Mouse (Mus musculus) liver, embryonic 12.5 days (tissue): ENCODE data around the gene Mrps24. TPM values are rescaled to one million over a fixed set of nuclear protein-coding genes. Genes with fewer than 3 reads are reported as not detected.

Experiments
- ATAC-seq: fragments of 200-750 bp; cut with Nextera tagmentation; 2 replicates; pipeline ENCODE4 v1.8.0; 2017; ENCODE audit warnings: moderate number of reproducible peaks, mild to moderate bottlenecking, moderate library complexity
- H3K27ac ChIP-seq: fragments of 300-500 bp; sonication (generic); 2 replicates; pipeline ENCODE4 v1.5.1; 2016; ENCODE audit warnings: mild to moderate bottlenecking
- H3K27me3 ChIP-seq: fragments of 300-500 bp; sonication (generic); replicated peaks from 2 replicates; pipeline ENCODE4 v1.6.1; 2016; ENCODE audit warnings: mild to moderate bottlenecking, moderate library complexity
- H3K36me3 ChIP-seq: fragments of 300-500 bp; sonication (generic); 2 replicates; pipeline ENCODE4 v1.6.1; 2016; ENCODE audit warnings: mild to moderate bottlenecking, moderate library complexity
- H3K4me1 ChIP-seq: fragments of 300-500 bp; sonication (generic); 2 replicates; pipeline ENCODE4 v1.6.1; 2016
- H3K4me2 ChIP-seq: fragments of 300-500 bp; sonication (generic); 2 replicates; pipeline ENCODE4 v1.6.1; 2016; ENCODE audit warnings: mild to moderate bottlenecking, moderate library complexity
- H3K4me3 ChIP-seq: fragments of 300-500 bp; sonication (generic); 2 replicates; pipeline ENCODE4 v1.5.1; 2016; ENCODE audit warnings: mild to moderate bottlenecking, moderate library complexity
- H3K9ac ChIP-seq: fragments of 300-500 bp; sonication (generic); 2 replicates; pipeline ENCODE4 v1.6.1; 2016; ENCODE audit warnings: mild to moderate bottlenecking, moderate library complexity
- H3K9me3 ChIP-seq: fragments of 300-500 bp; sonication (generic); replicated peaks from 2 replicates; pipeline ENCODE4 v1.6.1; 2016; ENCODE audit warnings: mild to moderate bottlenecking, moderate library complexity
- WGBS: fragments of 180-500 bp; shearing (Covaris S2); methylation state at CpG from one replicate; pipeline ENCODE4 v1.1.7; 2016; ENCODE audit not compliant: insufficient replicate concordance; 5-methylcytosine and 5-hydroxymethylcytosine counted together
- polyA plus RNA-seq: library from polyadenylated mRNA; unstranded; fragments of >200 nt; fragmentation: Nextera tagmentation; extraction: Ambion mirVana; gene quantifications from 2 replicates; pipeline ENCODE4 v1.2.1, GENCODE M21; 2016

Gene Mrps24
- polyA plus RNA-seq, 1 experiment from 2014 or later, result 149 TPM

DNA sequence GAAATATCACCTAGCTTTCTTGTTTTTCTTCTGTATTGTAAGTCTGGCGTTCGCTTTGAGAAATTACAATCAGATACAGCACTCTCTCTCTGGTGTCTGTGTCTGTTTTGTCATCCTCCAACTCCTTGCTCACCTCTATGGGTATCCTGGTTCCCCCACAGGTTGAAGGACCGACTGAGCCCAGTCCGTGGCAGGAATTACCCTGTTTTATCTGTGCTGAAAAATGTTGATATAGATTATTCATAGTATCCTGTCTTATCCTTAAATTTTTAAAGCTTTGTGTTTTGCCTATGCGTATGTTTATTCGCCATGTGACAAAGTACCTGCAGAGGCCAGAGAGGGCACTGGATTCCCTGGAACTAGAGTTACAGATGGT lies 12.5 kb downstream of the Mrps24 start:
- Histone ChIP-seq H3K9ac (no peak overlapping the region), H3K27ac (no peak overlapping the region), H3K4me1 (peaks cover 30% of the 10 kb centered on the region), H3K36me3 (peaks cover 33% of the 10 kb centered on the region), H3K4me2 (no peak overlapping the region), H3K4me3 (no peak overlapping the region), H3K9me3 (no peaks in the 10 kb centered on the region), H3K27me3 (no peaks in the 10 kb centered on the region)
- 80% methylated on average over 6 of the region's 6 CpGs for WGBS
- no peak for ATAC-seq

DNA sequence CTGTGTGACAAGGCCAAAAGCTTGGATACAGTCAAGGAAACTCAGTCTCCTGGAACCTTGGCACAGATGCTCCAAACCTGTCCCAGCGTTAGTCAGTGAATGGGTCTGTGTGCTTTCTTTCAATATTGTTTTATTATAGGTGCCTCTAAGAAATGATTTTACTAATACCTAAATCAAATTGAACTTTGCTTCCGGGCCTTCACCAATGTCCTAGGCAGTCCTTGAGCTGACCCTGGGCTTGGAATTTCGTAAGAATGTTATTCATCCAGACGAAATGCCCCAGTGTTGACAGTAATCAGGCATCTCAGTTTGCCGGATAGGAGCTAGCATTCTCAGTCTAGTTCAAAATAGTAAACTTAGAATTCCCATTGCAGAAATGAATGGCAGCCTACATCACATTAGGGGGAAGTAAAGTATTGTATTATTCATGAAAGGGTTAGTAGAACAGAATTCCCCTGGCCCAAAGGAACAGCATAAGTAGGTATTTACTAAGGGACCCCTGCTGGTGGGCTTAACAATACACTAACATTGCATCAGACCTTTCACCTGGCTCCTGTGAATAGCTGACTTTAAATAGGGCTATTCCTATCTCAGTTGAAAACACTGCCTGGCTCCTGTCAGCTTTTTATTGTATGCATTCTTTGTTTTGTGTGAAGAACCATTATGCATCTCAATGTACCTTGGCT lies 13.1 kb downstream of the Mrps24 start:
- no peak overlapping the region for H3K4me3 ChIP-seq
- H3K36me3 ChIP-seq, result peaks cover 33% of the 10 kb centered on the region
- ATAC-seq, result no peak
- no peak overlapping the region for H3K27ac ChIP-seq
- H3K9ac ChIP-seq, result no peak overlapping the region
- 77% methylated on average over 5 of the region's 5 CpGs for WGBS
- H3K27me3 ChIP-seq, result no peaks in the 10 kb centered on the region
- no peak overlapping the region for H3K4me2 ChIP-seq
- H3K4me1 ChIP-seq, result peaks cover 29% of the 10 kb centered on the region
- no peaks in the 10 kb centered on the region for H3K9me3 ChIP-seq

DNA sequence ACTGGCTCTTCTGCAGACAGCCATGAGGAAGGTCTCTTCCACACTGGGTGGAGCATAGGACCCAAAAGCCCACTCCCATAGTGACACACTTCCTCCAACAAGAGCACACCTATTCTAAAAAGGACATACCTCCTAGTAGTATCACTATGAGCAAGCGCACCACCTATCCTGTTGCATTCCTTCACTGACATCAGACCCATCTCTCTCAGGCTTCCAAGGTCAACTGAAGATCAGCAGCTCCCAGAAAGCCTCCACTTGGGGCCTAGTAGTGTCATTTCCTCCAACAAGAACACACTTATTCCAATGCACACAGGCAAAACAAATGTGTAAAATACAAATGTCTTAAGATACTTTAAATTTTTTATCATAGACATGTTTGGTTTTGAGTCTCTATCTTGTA lies 13.7 kb downstream of the Mrps24 start:
- Histone ChIP-seq H3K4me1 (peaks cover 28% of the 10 kb centered on the region), H3K27ac (no peak overlapping the region)
- no peak for ATAC-seq

DNA sequence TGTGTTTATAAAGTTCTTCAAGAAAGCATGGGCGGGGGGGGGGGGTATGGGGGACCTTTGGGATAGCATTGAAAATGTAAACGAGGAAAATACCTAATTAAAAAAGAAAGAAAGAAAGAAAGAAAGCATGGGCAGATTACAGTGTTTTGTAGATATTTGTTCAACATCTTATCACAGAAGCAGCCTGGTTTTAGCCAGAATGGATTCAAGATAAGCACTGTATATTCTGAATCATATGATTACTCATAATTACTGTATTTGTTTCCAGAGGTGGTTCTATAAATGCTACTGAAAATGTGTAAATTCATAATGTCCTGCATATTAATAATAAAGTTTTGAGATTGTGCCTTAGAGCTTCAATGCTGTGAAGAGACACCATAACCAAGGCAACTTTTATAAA lies 14.2 kb downstream of the Mrps24 start:
- no peaks in the 10 kb centered on the region for H3K27me3 ChIP-seq
- no peak overlapping the region for H3K9ac ChIP-seq
- H3K27ac ChIP-seq, result no peak overlapping the region
- H3K9me3 ChIP-seq, result no peaks in the 10 kb centered on the region
- WGBS, result 55% methylated on average over 2 of the region's 2 CpGs
- H3K4me2 ChIP-seq, result no peak overlapping the region
- H3K36me3 ChIP-seq, result peaks cover 33% of the 10 kb centered on the region
- H3K4me3 ChIP-seq, result no peak overlapping the region
- peaks cover 23% of the 10 kb centered on the region for H3K4me1 ChIP-seq
- ATAC-seq, result no peak

More for the DNA sequence above, 13.7 kb downstream of the Mrps24 start:
- H3K4me2 ChIP-seq, result no peak overlapping the region
- WGBS, result 85% methylated on average over 1 of the region's 1 CpGs
- no peak overlapping the region for H3K4me3 ChIP-seq
- no peaks in the 10 kb centered on the region for H3K9me3 ChIP-seq
- H3K27me3 ChIP-seq, result no peaks in the 10 kb centered on the region
- peaks cover 33% of the 10 kb centered on the region for H3K36me3 ChIP-seq
- no peak overlapping the region for H3K9ac ChIP-seq

DNA sequence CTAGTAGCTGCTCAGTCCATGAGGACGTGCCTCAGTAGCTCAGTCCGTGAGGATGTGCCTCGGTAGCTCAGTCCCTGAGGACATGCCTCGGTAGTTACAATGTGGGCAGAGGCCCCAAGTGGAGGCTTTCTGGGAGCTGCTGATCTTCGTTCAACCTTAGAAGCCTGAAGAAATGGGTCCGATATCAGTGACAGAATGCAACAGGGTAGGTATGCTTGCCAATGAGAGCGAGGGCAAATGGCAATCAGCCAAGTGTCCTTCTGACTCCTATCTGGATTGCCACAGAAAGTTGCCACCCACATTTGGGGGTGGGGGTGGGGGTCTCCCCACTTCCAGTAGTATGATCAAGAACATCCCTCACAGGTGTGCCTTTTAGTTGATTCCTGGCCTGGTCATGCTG lies 14.7 kb downstream of the Mrps24 start:
- ATAC-seq, result no peak
- Histone ChIP-seq H3K4me1 (peaks cover 18% of the 10 kb centered on the region), H3K9me3 (no peaks in the 10 kb centered on the region), H3K9ac (no peak overlapping the region), H3K27ac (no peak overlapping the region), H3K27me3 (no peaks in the 10 kb centered on the region), H3K4me2 (no peak overlapping the region), H3K36me3 (peaks cover 31% of the 10 kb centered on the region), H3K4me3 (no peak overlapping the region)
- WGBS, result 73% methylated on average over 7 of the region's 7 CpGs

DNA sequence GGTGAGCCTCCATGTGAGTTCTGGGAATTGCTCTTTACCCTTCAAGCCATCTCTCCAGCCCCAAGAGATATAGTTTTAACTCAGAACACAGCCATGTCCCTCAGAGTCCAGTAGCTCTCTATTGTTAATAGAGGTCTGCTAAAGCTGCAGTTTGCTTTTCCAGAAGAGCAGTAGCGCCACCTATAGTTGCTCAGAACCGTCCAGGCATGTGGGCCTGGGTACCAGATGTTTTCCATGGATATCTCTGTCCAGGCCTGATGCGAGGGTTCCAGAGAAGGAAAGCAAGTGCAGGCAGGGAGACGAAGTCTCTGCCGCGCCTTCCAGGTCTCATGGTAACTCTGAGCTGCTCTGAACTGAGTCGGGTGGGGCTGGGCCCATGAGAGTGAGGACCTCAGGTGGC lies 23.7 kb downstream of the Mrps24 start:
- no peak overlapping the region for H3K9ac ChIP-seq
- no peak overlapping the region for H3K4me2 ChIP-seq
- 28% methylated on average over 7 of the region's 7 CpGs for WGBS
- H3K36me3 ChIP-seq, result no peaks in the 10 kb centered on the region
- H3K9me3 ChIP-seq, result no peaks in the 10 kb centered on the region
- H3K27ac ChIP-seq, result no peak overlapping the region
- H3K4me1 ChIP-seq, result no peaks in the 10 kb centered on the region
- no peak overlapping the region for H3K4me3 ChIP-seq
- H3K27me3 ChIP-seq, result peaks cover 4% of the 10 kb centered on the region; the same call in 1 of the 2 replicates
- no peak for ATAC-seq

DNA sequence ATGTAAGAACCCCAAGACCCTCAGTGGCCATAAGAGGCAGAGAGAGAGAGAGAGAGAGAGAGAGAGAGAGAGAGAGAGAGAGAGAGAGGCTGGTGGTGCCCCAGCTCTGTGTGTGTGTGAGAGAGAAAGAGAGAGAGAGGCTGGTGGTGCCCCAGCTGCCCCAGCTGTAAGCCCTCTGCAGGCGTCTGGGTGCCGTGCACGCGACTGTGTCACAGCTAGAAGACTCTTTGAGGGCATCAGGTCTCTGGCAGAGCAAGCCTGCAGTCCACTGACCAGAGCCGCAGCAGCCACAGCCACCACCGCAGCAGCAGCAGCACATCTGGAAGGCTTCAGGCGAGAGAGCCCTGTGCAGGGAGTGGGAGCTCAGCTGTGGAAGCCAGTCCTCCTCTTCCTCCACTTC lies 31.2 kb downstream of the Mrps24 start:
- no peak overlapping the region for H3K4me2 ChIP-seq
- 25% methylated on average over 7 of the region's 7 CpGs for WGBS
- no peaks in the 10 kb centered on the region for H3K4me1 ChIP-seq

DNA sequence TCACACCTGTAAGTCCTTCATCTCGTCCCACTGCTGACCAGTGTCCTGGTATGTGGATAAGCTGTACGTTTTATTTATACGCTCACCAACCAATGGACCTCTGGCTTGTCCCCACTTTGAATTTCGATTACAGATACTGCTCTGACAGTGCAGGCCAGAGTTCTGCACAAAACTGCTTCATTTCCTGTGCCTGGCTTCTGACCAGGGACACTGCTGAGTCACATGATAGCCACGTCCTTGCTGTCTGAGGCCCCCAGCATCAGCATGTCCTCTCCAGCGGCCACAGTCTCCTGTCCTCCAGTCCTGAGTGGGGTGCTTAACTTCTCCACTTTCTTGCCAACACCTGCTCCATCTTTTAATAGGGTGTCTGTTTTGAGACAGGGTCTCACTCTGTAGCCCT lies 32.9 kb downstream of the Mrps24 start:
- no peaks in the 10 kb centered on the region for H3K27me3 ChIP-seq
- no peaks in the 10 kb centered on the region for H3K4me1 ChIP-seq
- no peaks in the 10 kb centered on the region for H3K36me3 ChIP-seq
- H3K4me3 ChIP-seq, result no peak overlapping the region
- H3K27ac ChIP-seq, result no peak overlapping the region
- H3K4me2 ChIP-seq, result no peak overlapping the region
- 55% methylated on average over 6 of the region's 6 CpGs for WGBS
- H3K9me3 ChIP-seq, result no peaks in the 10 kb centered on the region
- no peak for ATAC-seq
- no peak overlapping the region for H3K9ac ChIP-seq

More for the DNA sequence above, 31.2 kb downstream of the Mrps24 start:
- no peak overlapping the region for H3K9ac ChIP-seq
- H3K27me3 ChIP-seq, result no peaks in the 10 kb centered on the region
- no peak for ATAC-seq
- H3K4me3 ChIP-seq, result no peak overlapping the region
- H3K36me3 ChIP-seq, result no peaks in the 10 kb centered on the region
- no peaks in the 10 kb centered on the region for H3K9me3 ChIP-seq
- no peak overlapping the region for H3K27ac ChIP-seq

Other genes with a start within 250 kb of the Mrps24 start
- 108 and 112 TPM in 2 replicates for gene Xbp1, start 195.0 kb downstream of the Mrps24 start, polyA plus RNA-seq
- gene Ccdc117, start 173.5 kb downstream of the Mrps24 start, polyA plus RNA-seq, result 17.3 and 19.1 TPM in 2 replicates
- gene Ankrd36, start 146.0 kb downstream of the Mrps24 start, polyA plus RNA-seq, result 0.67 and 0.80 TPM in 2 replicates
- 13.4 and 14.6 TPM in 2 replicates for gene Urgcp, start 46.7 kb upstream of the Mrps24 start, polyA plus RNA-seq
- 71.6 and 72.0 TPM in 2 replicates for gene Dbnl, start 72.8 kb upstream of the Mrps24 start, polyA plus RNA-seq
- gene Pgam2, start 88.1 kb upstream of the Mrps24 start, polyA plus RNA-seq, result 1.7 TPM in 2 replicates
- 2.8 and 2.9 TPM in 2 replicates for gene Polm, start 122.3 kb upstream of the Mrps24 start, polyA plus RNA-seq
- gene Aebp1, start 146.3 kb upstream of the Mrps24 start, polyA plus RNA-seq, result 8.5 and 9.6 TPM in 2 replicates
- gene Pold2, start 162.6 kb upstream of the Mrps24 start, polyA plus RNA-seq, result 105 TPM in 2 replicates
- 21.8 and 22.5 TPM in 2 replicates for gene Myl7, start 183.1 kb upstream of the Mrps24 start, polyA plus RNA-seq
- gene Gck, start 234.4 kb upstream of the Mrps24 start, polyA plus RNA-seq, result 0.31 and 0.37 TPM in 2 replicates
- gene Ykt6, start 240.0 kb upstream of the Mrps24 start, polyA plus RNA-seq, result 25.2 and 25.7 TPM in 2 replicates